Mouse (Mus musculus): ENCODE results near the gene Hps4. TPM values are rescaled to one million over a fixed set of nuclear protein-coding genes. Genes with fewer than 3 reads are reported as not detected.

Gene Hps4
- polyA plus RNA-seq, 1 experiment from 2014 or later = 10.1 TPM

GRCm38 (mm10) chr5:112335473-112335872 lies 7.4 kb upstream of the Hps4 start:
- no peak overlapping the region for H3K4me3 ChIP-seq (ENCODE audit: inconsistent target)
- H3K79me2 ChIP-seq (ENCODE audit: inconsistent target) = peaks cover 13% of the 10 kb centered on the region
- H3K27ac ChIP-seq = no peak overlapping the region
- H3K36me3 ChIP-seq (ENCODE audit: inconsistent target) = peaks cover 88% of the 10 kb centered on the region
- 73% methylated on average over 2 of the region's 2 CpGs for WGBS (ENCODE audit: missing documents)

GRCm38 (mm10) chr5:112337004-112337403 lies 5.9 kb upstream of the Hps4 start:
- 94% methylated on average over 22 of the region's 22 CpGs for WGBS (ENCODE audit: missing documents)
- Histone ChIP-seq H3K36me3 (ENCODE audit: inconsistent target) (peaks cover 73% of the 10 kb centered on the region), H3K27ac (no peak overlapping the region), H3K4me3 (ENCODE audit: inconsistent target) (no peak overlapping the region), H3K79me2 (ENCODE audit: inconsistent target) (peaks cover 20% of the 10 kb centered on the region)

DNA sequence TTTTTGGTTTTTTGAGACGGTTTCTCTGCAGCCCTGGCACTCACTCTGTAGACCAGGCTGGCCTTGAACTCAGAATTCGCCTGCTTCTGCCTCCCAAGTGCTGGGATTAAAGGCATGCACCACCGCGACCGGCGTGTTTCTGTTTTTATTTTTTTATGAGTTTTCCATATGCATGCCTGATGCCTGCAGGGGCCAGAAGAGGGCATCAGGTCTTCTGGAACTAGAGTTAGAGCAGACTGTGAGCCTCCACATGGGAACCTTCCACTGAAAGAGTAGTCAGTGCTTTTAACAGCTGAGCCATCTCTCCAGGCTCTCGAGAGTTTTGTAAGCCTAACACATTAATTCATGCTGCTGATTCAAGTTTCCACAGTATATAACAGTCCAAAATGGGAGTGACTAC lies 3.7 kb upstream of the Hps4 start:
- Histone ChIP-seq H3K36me3 (ENCODE audit: inconsistent target) (peaks cover 52% of the 10 kb centered on the region), H3K79me2 (ENCODE audit: inconsistent target) (peaks cover 27% of the 10 kb centered on the region), H3K4me3 (ENCODE audit: inconsistent target) (no peak overlapping the region), H3K27ac (no peak overlapping the region)
- WGBS (ENCODE audit: missing documents) = 98% methylated on average over 6 of the region's 7 CpGs

DNA sequence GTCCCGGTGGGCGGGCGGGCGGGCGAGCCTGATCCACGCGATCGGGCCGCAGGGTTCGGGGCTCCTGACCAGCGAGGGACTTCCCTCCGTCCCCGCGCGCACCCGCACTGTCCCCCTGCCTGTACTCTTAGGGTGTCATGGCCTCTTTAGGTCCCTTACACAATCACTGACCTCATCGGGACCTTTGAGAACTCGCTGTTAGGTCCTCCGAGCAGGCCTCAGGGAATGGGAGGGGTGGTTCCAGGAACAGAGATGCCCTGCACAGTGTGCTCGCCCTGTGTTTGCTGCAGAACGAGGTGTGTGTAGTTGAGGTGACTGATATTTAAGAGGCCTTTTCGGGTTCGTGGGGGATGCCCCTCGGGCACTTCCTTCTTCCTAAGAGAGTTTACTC lies 317 bp downstream of the Hps4 start:
- 0% methylated on average over 23 of the region's 24 CpGs for WGBS (ENCODE audit: missing documents)
- H3K27ac ChIP-seq = peak overlapping the region; percentile 52

GRCm38 (mm10) chr5:112344092-112344960 lies 1.4 kb downstream of the Hps4 start:
- H3K79me2 ChIP-seq (ENCODE audit: inconsistent target) = peaks cover 34% of the 10 kb centered on the region
- H3K36me3 ChIP-seq (ENCODE audit: inconsistent target) = peaks cover 34% of the 10 kb centered on the region
- H3K4me3 ChIP-seq (ENCODE audit: inconsistent target) = no peak overlapping the region
- no peak overlapping the region for H3K27ac ChIP-seq
- WGBS (ENCODE audit: missing documents) = 42% methylated on average over 6 of the region's 6 CpGs

More for the DNA sequence above, 317 bp downstream of the Hps4 start:
- H3K79me2 ChIP-seq (ENCODE audit: inconsistent target) = peaks cover 35% of the 10 kb centered on the region
- peak overlapping the region; percentile 69 for H3K4me3 ChIP-seq (ENCODE audit: inconsistent target)
- H3K36me3 ChIP-seq (ENCODE audit: inconsistent target) = peaks cover 33% of the 10 kb centered on the region

- H3K36me3 ChIP-seq (ENCODE audit: inconsistent target) = peaks cover 48% of the 10 kb centered on the region
- no peak overlapping the region for H3K27ac ChIP-seq
- WGBS (ENCODE audit: missing documents) = 96% methylated on average over 16 of the region's 16 CpGs
- no peak overlapping the region for H3K4me3 ChIP-seq (ENCODE audit: inconsistent target)
- peaks cover 17% of the 10 kb centered on the region for H3K79me2 ChIP-seq (ENCODE audit: inconsistent target)
Measured at GRCm38 (mm10) chr5:112346211-112346965, 3.5 kb downstream of the Hps4 start.

- WGBS (ENCODE audit: missing documents) = 87% methylated on average over 7 of the region's 8 CpGs
- Histone ChIP-seq H3K36me3 (ENCODE audit: inconsistent target) (peaks cover 67% of the 10 kb centered on the region), H3K4me3 (ENCODE audit: inconsistent target) (no peak overlapping the region), H3K27ac (no peak overlapping the region), H3K79me2 (ENCODE audit: inconsistent target) (peaks cover 8% of the 10 kb centered on the region; the same call in 1 of the 2 replicates)
Measured at GRCm38 (mm10) chr5:112349169-112349568, 6.3 kb downstream of the Hps4 start.

DNA sequence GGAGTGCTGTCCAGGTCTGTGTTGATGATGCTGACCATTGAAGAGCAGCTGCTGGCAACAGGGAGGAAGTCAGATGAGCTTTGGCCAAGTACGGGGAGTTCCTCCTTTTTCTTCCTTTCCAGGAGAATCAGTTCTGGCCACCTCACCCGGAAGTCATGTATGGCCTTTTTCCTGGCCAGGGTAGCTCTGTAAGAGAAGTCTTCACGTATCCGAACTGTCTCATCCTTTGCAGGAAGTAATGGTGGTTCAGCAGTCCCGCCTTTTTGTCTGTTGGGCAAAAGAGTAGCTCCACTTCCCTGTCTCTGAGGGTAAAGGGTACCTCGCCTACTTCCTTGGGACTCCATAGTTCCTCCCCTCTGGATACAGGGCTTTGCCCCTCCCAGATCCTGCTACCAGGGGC lies 12.6 kb downstream of the Hps4 start:
- peak overlapping the region; percentile 31; the same call in 1 of the 2 replicates for H3K27ac ChIP-seq
- 38% methylated on average over 6 of the region's 6 CpGs for WGBS (ENCODE audit: missing documents)
- H3K4me3 ChIP-seq (ENCODE audit: inconsistent target) = no peak overlapping the region
- H3K36me3 ChIP-seq (ENCODE audit: inconsistent target) = peaks cover 45% of the 10 kb centered on the region
- H3K79me2 ChIP-seq (ENCODE audit: inconsistent target) = no peaks in the 10 kb centered on the region

GRCm38 (mm10) chr5:112355910-112356309 lies 13.0 kb downstream of the Hps4 start, which contains the start of gene Gm6583:
Gm6583 (minus strand) TSS chr5:112356033.
- Histone ChIP-seq H3K27ac (peak within 1 kb of the TSS; percentile 31; the same call in 1 of the 2 replicates), H3K4me3 (ENCODE audit: inconsistent target) (no peak within 1 kb of the TSS), H3K79me2 (ENCODE audit: inconsistent target) (no peaks in the 10 kb centered on the region), H3K36me3 (ENCODE audit: inconsistent target) (peaks cover 41% of the 10 kb centered on the region)
- 95% methylated on average over 7 of the region's 13 CpGs for WGBS (ENCODE audit: missing documents)

DNA sequence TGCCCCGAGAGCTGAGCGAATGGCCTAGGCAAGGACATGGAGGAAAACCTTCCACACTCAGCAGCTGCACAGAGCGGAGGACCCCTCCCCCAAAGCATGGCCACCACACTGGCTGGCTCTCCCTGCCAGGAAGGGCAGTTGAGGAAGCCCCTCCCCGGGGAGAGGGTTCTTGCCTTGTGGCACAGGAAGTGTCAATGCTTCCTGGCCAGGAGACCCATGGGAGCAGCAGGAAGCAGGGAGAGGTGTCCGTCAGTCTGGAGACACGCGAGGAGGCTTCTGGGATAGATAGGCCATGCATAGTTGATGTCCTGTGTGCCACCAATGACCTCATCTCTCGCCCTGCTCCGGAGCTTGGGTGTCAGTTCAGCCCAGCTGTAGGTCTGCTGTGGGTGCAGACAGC lies 13.4 kb downstream of the Hps4 start:
- 91% methylated on average over 9 of the region's 9 CpGs for WGBS (ENCODE audit: missing documents)
- peaks cover 37% of the 10 kb centered on the region for H3K36me3 ChIP-seq (ENCODE audit: inconsistent target)
- H3K27ac ChIP-seq = no peak overlapping the region
- no peaks in the 10 kb centered on the region for H3K79me2 ChIP-seq (ENCODE audit: inconsistent target)
- no peak overlapping the region for H3K4me3 ChIP-seq (ENCODE audit: inconsistent target)

DNA sequence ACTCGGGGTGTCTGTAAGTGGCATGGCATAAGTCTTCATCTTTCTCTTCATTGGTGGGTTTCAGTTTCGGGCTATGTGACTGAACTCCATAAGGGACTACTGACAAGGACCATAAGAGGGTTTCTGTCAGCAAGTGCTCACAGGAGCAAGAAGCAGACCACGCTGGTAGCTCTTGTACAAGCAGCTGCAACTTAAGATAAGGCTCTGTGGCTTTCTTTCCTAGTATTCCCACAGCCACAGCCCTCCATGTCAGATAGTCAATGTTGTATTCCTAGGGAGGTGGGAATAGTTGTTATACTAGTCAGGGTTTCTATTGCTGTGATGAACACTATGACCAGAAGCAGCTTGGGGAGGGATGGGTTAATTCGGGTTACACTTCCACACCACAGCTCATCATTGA lies 16.6 kb downstream of the Hps4 start:
- no peak overlapping the region for H3K4me3 ChIP-seq (ENCODE audit: inconsistent target)
- peaks cover 40% of the 10 kb centered on the region for H3K36me3 ChIP-seq (ENCODE audit: inconsistent target)
- no peaks in the 10 kb centered on the region for H3K79me2 ChIP-seq (ENCODE audit: inconsistent target)
- H3K27ac ChIP-seq = no peak overlapping the region
- 87% methylated on average over 4 of the region's 4 CpGs for WGBS (ENCODE audit: missing documents)

DNA sequence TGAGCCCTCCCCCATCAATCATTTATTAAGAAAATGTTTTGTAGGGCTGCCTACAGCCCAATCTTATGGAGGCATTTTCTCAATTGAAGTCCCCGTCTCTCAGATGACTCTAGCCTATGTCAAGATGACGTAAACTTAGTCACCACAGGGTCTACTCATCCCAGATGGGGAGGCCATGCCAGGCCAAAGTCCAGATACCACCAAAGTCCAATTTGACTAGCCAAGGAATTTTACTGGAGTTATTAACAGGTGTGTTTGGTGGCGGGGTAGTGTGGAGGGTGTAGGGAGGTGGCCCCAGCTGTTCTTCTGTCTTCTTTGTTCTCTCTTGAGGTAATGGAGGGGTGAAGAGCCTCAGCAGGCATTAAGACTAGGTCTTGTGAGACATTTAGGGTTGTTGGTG lies 17.2 kb downstream of the Hps4 start:
- 100% methylated on average over 3 of the region's 3 CpGs for WGBS (ENCODE audit: missing documents)
- H3K79me2 ChIP-seq (ENCODE audit: inconsistent target) = no peaks in the 10 kb centered on the region
- H3K27ac ChIP-seq = no peak overlapping the region
- no peak overlapping the region for H3K4me3 ChIP-seq (ENCODE audit: inconsistent target)
- peaks cover 43% of the 10 kb centered on the region for H3K36me3 ChIP-seq (ENCODE audit: inconsistent target)

DNA sequence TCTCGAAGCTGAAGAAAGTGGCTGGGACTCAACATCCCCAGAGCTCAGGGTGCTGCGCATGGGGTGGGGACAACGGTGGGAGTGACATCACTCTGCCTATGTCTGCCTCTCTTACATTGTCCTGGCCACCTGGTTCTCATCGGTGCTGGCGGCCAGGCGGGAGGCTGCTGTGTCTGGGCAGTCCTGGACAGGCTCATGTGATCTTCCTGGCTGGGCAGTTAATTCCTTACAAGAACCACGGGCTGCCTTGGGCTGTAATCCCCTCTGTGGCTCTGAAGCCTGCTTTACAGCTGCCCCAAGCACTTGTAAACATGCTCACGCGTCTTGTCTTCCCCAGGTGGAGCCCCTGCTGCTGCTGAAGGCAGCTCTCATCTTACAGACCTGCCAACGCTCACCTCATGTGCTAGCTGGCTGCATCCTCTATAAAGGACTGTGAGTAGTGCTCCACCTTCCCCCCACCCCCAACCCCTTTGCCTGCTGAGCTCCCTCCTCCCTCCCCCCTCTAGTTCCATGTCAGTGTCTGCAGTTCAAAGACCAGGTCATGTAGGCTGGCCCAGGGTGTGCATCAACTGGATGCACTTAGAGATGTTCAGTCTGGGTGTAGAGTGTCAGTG lies 21.4 kb downstream of the Hps4 start:
- peaks cover 63% of the 10 kb centered on the region for H3K36me3 ChIP-seq (ENCODE audit: inconsistent target)
- H3K4me3 ChIP-seq (ENCODE audit: inconsistent target) = no peak overlapping the region
- no peaks in the 10 kb centered on the region for H3K79me2 ChIP-seq (ENCODE audit: inconsistent target)
- H3K27ac ChIP-seq = no peak overlapping the region
- WGBS (ENCODE audit: missing documents) = 93% methylated on average over 10 of the region's 10 CpGs

- 94% methylated on average over 6 of the region's 6 CpGs for WGBS (ENCODE audit: missing documents)
- no peak overlapping the region for H3K4me3 ChIP-seq (ENCODE audit: inconsistent target)
- no peaks in the 10 kb centered on the region for H3K79me2 ChIP-seq (ENCODE audit: inconsistent target)
- H3K36me3 ChIP-seq (ENCODE audit: inconsistent target) = peaks cover 85% of the 10 kb centered on the region
- H3K27ac ChIP-seq = no peak overlapping the region
Measured at GRCm38 (mm10) chr5:112366879-112367278, 24.0 kb downstream of the Hps4 start.

Measured in macrophage (primary cell).